12 mouse cellular contexts compared by ENCODE assay signal in genomic region chr5:105867427-105867826, GRCm38 (mm10). TPM values are rescaled to one million over a fixed set of nuclear protein-coding genes. Genes with fewer than 3 reads are reported as not detected.
DNase-seq lines count a peak whose midpoint lies in the region; ATAC-seq and TF ChIP-seq lines count a peak whose summit lies in the region.
"Had no signal": no experiment of that assay in that cellular context is flagged by ENCODE, and none has a peak within 500 bp of the region (broad histone marks: within the 10 kb centered on the region; RNA-seq: fewer than 3 reads in every experiment).

No protein-coding gene starts in this region.

- H3K9ac ChIP-seq in heart, embryonic 12.5 days, result no peak overlapping the region
- H3K9ac ChIP-seq in lung, embryonic 14.5 days, result no peak overlapping the region
- H3K9ac ChIP-seq in kidney, embryonic 15.5 days, result no peak overlapping the region
- H3K9ac ChIP-seq in limb, embryonic 14.5 days (ENCODE audit: low read depth, low read length, severe bottlenecking), result no peak overlapping the region
- H3K9ac ChIP-seq: hindbrain, embryonic 12.5 days had no signal

- H3K27ac ChIP-seq in heart, embryonic 12.5 days (ENCODE audit: poor library complexity, severe bottlenecking), result no peak overlapping the region
- H3K27ac ChIP-seq in lung, embryonic 14.5 days (ENCODE audit: low read depth), result no peak overlapping the region
- 0 out of 2 replicates have a peak overlapping the region, but pooled peaks have one; percentile 62 for H3K27ac ChIP-seq in kidney, embryonic 15.5 days
- no peak overlapping the region for H3K27ac ChIP-seq in limb, embryonic 14.5 days (replicated peaks; ENCODE audit: low read depth, low read length)
- H3K27ac ChIP-seq: hindbrain, embryonic 12.5 days; stomach, postnatal 0 days had no signal

- TF ChIP-seq POLR2A in limb, embryonic 14.5 days (IDR thresholded peaks at IDR 0.05; ENCODE audit: borderline replicate concordance, extremely low read depth, insufficient read depth, insufficient read length), result no peak

- DNase-seq in heart, postnatal 25 days (ENCODE audit: low spot score), result no peak
- peak; percentile 39 for DNase-seq in lung, embryonic 14.5 days
- DNase-seq in lung, adult 18-20 months, result no peak
- peak; percentile 47 for DNase-seq in limb, embryonic 14.5 days (ENCODE audit: low spot score)
- DNase-seq: cerebellum, adult 9-11 months; gastrocnemius, postnatal 14 days had no signal

- H3K4me1 ChIP-seq in heart, embryonic 12.5 days (replicated peaks), result peaks cover 13% of the 10 kb centered on the region
- peaks cover 9% of the 10 kb centered on the region for H3K4me1 ChIP-seq in lung, embryonic 14.5 days (ENCODE audit: insufficient read depth)
- H3K4me1 ChIP-seq in kidney, embryonic 15.5 days, result peaks cover 13% of the 10 kb centered on the region
- H3K4me1 ChIP-seq in limb, embryonic 14.5 days (ENCODE audit: control insufficient read depth, insufficient read depth, low read length), result peaks cover 8% of the 10 kb centered on the region

- peak overlapping the region; percentile 7; the same call in 1 of the 2 replicates for H3K4me2 ChIP-seq in heart, embryonic 12.5 days
- H3K4me2 ChIP-seq in lung, embryonic 14.5 days, result peak overlapping the region; percentile 34; the same call in 1 of the 2 replicates
- peak overlapping the region; percentile 35 for H3K4me2 ChIP-seq in kidney, embryonic 15.5 days
- H3K4me2 ChIP-seq in limb, embryonic 14.5 days (replicated peaks; ENCODE audit: low read depth, low read length, severe bottlenecking), result no peak overlapping the region
- H3K4me2 ChIP-seq: hindbrain, embryonic 12.5 days had no signal

- H3K36me3 ChIP-seq in heart, embryonic 12.5 days, result no peaks in the 10 kb centered on the region
- no peaks in the 10 kb centered on the region for H3K36me3 ChIP-seq in lung, embryonic 14.5 days (ENCODE audit: insufficient read depth)
- no peaks in the 10 kb centered on the region for H3K36me3 ChIP-seq in kidney, embryonic 15.5 days
- H3K36me3 ChIP-seq in limb, embryonic 14.5 days (ENCODE audit: control insufficient read depth, insufficient read depth, low read length), result no peaks in the 10 kb centered on the region
- H3K36me3 ChIP-seq: hindbrain, embryonic 12.5 days had no signal

- no peak for TF ChIP-seq CTCF in lung, embryonic 14.5 days (IDR thresholded peaks at IDR 0.05; ENCODE audit: low read depth)

- H3K27me3 ChIP-seq in heart, embryonic 12.5 days (replicated peaks), result peaks cover 16% of the 10 kb centered on the region; the same call in 1 of the 2 replicates
- H3K27me3 ChIP-seq in lung, embryonic 14.5 days (ENCODE audit: insufficient read depth, low read length), result no peaks in the 10 kb centered on the region
- no peaks in the 10 kb centered on the region for H3K27me3 ChIP-seq in kidney, embryonic 15.5 days
- no peaks in the 10 kb centered on the region for H3K27me3 ChIP-seq in limb, embryonic 14.5 days (ENCODE audit: control insufficient read depth, insufficient read depth, low read length)
- H3K27me3 ChIP-seq: hindbrain, embryonic 12.5 days had no signal

- no peak for ATAC-seq in heart, embryonic 12.5 days (ENCODE audit: insufficient number of reproducible peaks, low FRiP score)
- no peak for ATAC-seq in lung, embryonic 14.5 days (ENCODE audit: insufficient read depth)
- no peak for ATAC-seq in kidney, embryonic 15.5 days (replicated peaks; ENCODE audit: low FRiP score)
- ATAC-seq in limb, embryonic 14.5 days (ENCODE audit: low FRiP score, low read depth), result no peak
- no peak for ATAC-seq in cerebellum, adult (ENCODE audit: insufficient number of reproducible peaks, low FRiP score, low TSS enrichment)
- ATAC-seq: CD4-positive, CD25-positive, alpha-beta regulatory T cell, adult 4 months had no signal

- no peak overlapping the region for H3K4me3 ChIP-seq in heart, embryonic 12.5 days
- no peak overlapping the region for H3K4me3 ChIP-seq in lung, embryonic 14.5 days (ENCODE audit: low read depth, low read length)
- no peak overlapping the region for H3K4me3 ChIP-seq in kidney, embryonic 15.5 days (replicated peaks)
- H3K4me3 ChIP-seq in limb, embryonic 14.5 days (replicated peaks; ENCODE audit: low read length), result no peak overlapping the region
- H3K4me3 ChIP-seq: hindbrain, embryonic 12.5 days had no signal

- intact Hi-C loops in heart, postnatal 25 days (cut with DNase I), result loop anchor here (5.0 kb wide), 1 partner anchor 375 kb away; no protein-coding TSS in a partner anchor

- H3K9me3 ChIP-seq in heart, embryonic 12.5 days (replicated peaks), result no peaks in the 10 kb centered on the region
- H3K9me3 ChIP-seq in lung, embryonic 14.5 days (ENCODE audit: low read depth, low read length), result no peaks in the 10 kb centered on the region
- H3K9me3 ChIP-seq in kidney, embryonic 15.5 days (replicated peaks), result no peaks in the 10 kb centered on the region
- H3K9me3 ChIP-seq in limb, embryonic 14.5 days (ENCODE audit: control insufficient read depth, low read length), result no peaks in the 10 kb centered on the region
- H3K9me3 ChIP-seq: hindbrain, embryonic 12.5 days had no signal

- WGBS in heart, embryonic 12.5 days, result 48% methylated on average over 4 of the region's 4 CpGs
- WGBS in lung, embryonic 14.5 days, result 17% methylated on average over 4 of the region's 4 CpGs
- WGBS in kidney, embryonic 15.5 days, result 26% methylated on average over 4 of the region's 4 CpGs
- 14% methylated on average over 4 of the region's 4 CpGs for WGBS in limb, embryonic 14.5 days

RNA-seq across cellular contexts. Expression of gene Zfp326, which starts 8.9 kb away (rescaled TPM):
- 35.6 and 36.7 TPM in 2 replicates for polyA plus RNA-seq in heart, embryonic 12.5 days (2016; fragmentation: Nextera tagmentation; extraction: Ambion mirVana)
- 10 to 100 TPM; 13.6 to 14.4 TPM for total RNA-seq in heart, postnatal 25 days (2021)
- 43.4 and 45.8 TPM in 2 replicates for polyA plus RNA-seq in lung, embryonic 14.5 days (2014; fragmentation: Nextera tagmentation; extraction: Ambion mirVana)
- 47.0 and 50.8 TPM in 2 replicates for polyA plus RNA-seq in kidney, embryonic 15.5 days (2015; fragmentation: Nextera tagmentation; extraction: Ambion mirVana)
- polyA plus RNA-seq in limb, embryonic 14.5 days (2012; rRNA removed), result 39.9 and 56.5 TPM in 2 replicates
- polyA plus RNA-seq in limb, embryonic 14.5 days (2014; fragmentation: Nextera tagmentation; extraction: Ambion mirVana), result 32.5 and 39.4 TPM in 2 replicates

Comparison
In these comparisons a context has a peak if more than half of its experiments do, and no peak if none do; other contexts are left out.
1. DNase-seq: peak in lung, embryonic 14.5 days (single experiment) and limb, embryonic 14.5 days (single experiment); none in heart, postnatal 25 days (single experiment) and lung, adult 18-20 months (0 of 2).